Mouse (Mus musculus) limb, embryonic 12.5 days (tissue): ENCODE results near the gene Actr3b. TPM values are rescaled to one million over a fixed set of nuclear protein-coding genes. Genes with fewer than 3 reads are reported as not detected.

Experiments
- ATAC-seq: fragments of 200-750 bp; cut with Nextera tagmentation; 2 replicates; pipeline ENCODE4 v1.8.0; 2017; ENCODE audit warnings: low read depth, moderate TSS enrichment; ENCODE audit not compliant: insufficient number of reproducible peaks, insufficient read depth, low FRiP score, low TSS enrichment
- H3K27ac ChIP-seq: fragments of 300-500 bp; sonication (generic); 2 replicates; pipeline ENCODE4 v1.5.1; 2016; ENCODE audit warnings: mild to moderate bottlenecking, moderate library complexity
- H3K27me3 ChIP-seq: fragments of 300-500 bp; sonication (generic); 2 replicates; pipeline ENCODE4 v1.6.1; 2016; ENCODE audit warnings: mild to moderate bottlenecking, moderate library complexity
- H3K36me3 ChIP-seq: fragments of 300-500 bp; sonication (generic); 2 replicates; pipeline ENCODE4 v1.6.1; 2016; ENCODE audit warnings: mild to moderate bottlenecking, moderate library complexity
- H3K4me1 ChIP-seq: fragments of 300-500 bp; sonication (generic); replicated peaks from 2 replicates; pipeline ENCODE4 v1.6.1; 2016
- H3K4me2 ChIP-seq: fragments of 300-500 bp; sonication (generic); 2 replicates; pipeline ENCODE4 v1.6.1; 2016; ENCODE audit warnings: mild to moderate bottlenecking, moderate library complexity
- H3K4me3 ChIP-seq: fragments of 300-500 bp; sonication (generic); replicated peaks from 2 replicates; pipeline ENCODE4 v1.5.1; 2016; ENCODE audit warnings: mild to moderate bottlenecking
- H3K9ac ChIP-seq: fragments of 300-500 bp; sonication (generic); replicated peaks from 2 replicates; pipeline ENCODE4 v1.6.1; 2016; ENCODE audit warnings: mild to moderate bottlenecking, moderate library complexity
- H3K9me3 ChIP-seq: fragments of 300-500 bp; sonication (generic); 2 replicates; pipeline ENCODE4 v1.6.1; 2016; ENCODE audit warnings: mild to moderate bottlenecking, moderate library complexity
- WGBS: fragments of 180-500 bp; shearing (Covaris S2); methylation state at CpG from one replicate; pipeline ENCODE4 v1.1.7; 2016; 5-methylcytosine and 5-hydroxymethylcytosine counted together
- polyA plus RNA-seq: library from polyadenylated mRNA; unstranded; fragments of >200 nt; fragmentation: Nextera tagmentation; extraction: Ambion mirVana; gene quantifications from 2 replicates; pipeline ENCODE4 v1.2.1, GENCODE M21; 2016

Gene Actr3b
- polyA plus RNA-seq, 1 experiment from 2014 or later = 3.6 TPM

GRCm38 (mm10) chr5:25891321-25891720, 131.5 kb downstream of the Actr3b start:
- no peaks in the 10 kb centered on the region for H3K9me3 ChIP-seq
- whole genome bisulfite sequencing = 96% methylated on average over 1 of the region's 1 CpGs
- H3K36me3 ChIP-seq = no peaks in the 10 kb centered on the region
- H3K4me1 ChIP-seq = no peaks in the 10 kb centered on the region
- H3K27ac ChIP-seq = no peak overlapping the region
- H3K4me2 ChIP-seq = no peak overlapping the region
- no peak overlapping the region for H3K4me3 ChIP-seq
- H3K9ac ChIP-seq = no peak overlapping the region
- H3K27me3 ChIP-seq = no peaks in the 10 kb centered on the region
- ATAC-seq = no peak

Other genes starting within 250 kb of the Actr3b start
- not detected in 2 replicates for gene Cct8l1, start 243.9 kb upstream of the Actr3b start, polyA plus RNA-seq
- gene Xrcc2, start 54.2 kb upstream of the Actr3b start, polyA plus RNA-seq = 14.5 and 14.9 TPM in 2 replicates
- 0.08 TPM in 1 of 2 replicates, not detected in the other for gene Gm21663, start 182.4 kb downstream of the Actr3b start, polyA plus RNA-seq
- not detected in 2 replicates for gene Gm21671, start 194.4 kb downstream of the Actr3b start, polyA plus RNA-seq
- gene Gm21680, start 212.7 kb downstream of the Actr3b start, polyA plus RNA-seq = 0.13 TPM in 1 of 2 replicates, not detected in the other
- gene Gm21698, start 228.7 kb downstream of the Actr3b start, polyA plus RNA-seq = 0.10 TPM in 1 of 2 replicates, not detected in the other
- gene Gm1979, start 244.8 kb downstream of the Actr3b start, polyA plus RNA-seq = not detected in 2 replicates